ENCODE assay signal across 9 mouse cellular contexts in genomic region chrX:101428785-101429141, GRCm38 (mm10). TPM values are rescaled to one million over a fixed set of nuclear protein-coding genes. Genes with fewer than 3 reads are reported as not detected.
DNase-seq lines count a peak whose midpoint lies in the region; ATAC-seq and TF ChIP-seq lines count a peak whose summit lies in the region.
"Had no signal": no experiment of that assay in that cellular context is flagged by ENCODE, and none has a peak within 500 bp of the region (broad histone marks: within the 10 kb centered on the region; RNA-seq: fewer than 3 reads in every experiment).

No protein-coding gene starts in this region.

- TF ChIP-seq POLR2A in thymus, adult 2 months (IDR thresholded peaks at IDR 0.05; ENCODE audit: control insufficient read depth, extremely low read depth, insufficient read depth, low read length, poor library complexity), result no peak

- no peak for TF ChIP-seq EP300 in heart, postnatal 0 days (IDR thresholded peaks at IDR 0.05; ENCODE audit: low read depth)

- peak overlapping the region; percentile 87 for H3K27ac ChIP-seq in heart, embryonic 11.5 days (ENCODE audit: low read depth, low read length)
- H3K27ac ChIP-seq in thymus, adult 2 months (ENCODE audit: control insufficient read depth, insufficient read depth, low read length), result peak overlapping the region; percentile 96
- H3K27ac ChIP-seq in heart, postnatal 0 days (ENCODE audit: low read depth), result peak overlapping the region; percentile 93

- no peak for TF ChIP-seq CTCF in thymus, adult 2 months (IDR thresholded peaks at IDR 0.05; ENCODE audit: borderline replicate concordance, control insufficient read depth, extremely low read depth, insufficient read depth, low read length, poor library complexity)
- TF ChIP-seq CTCF in heart, postnatal 0 days (IDR thresholded peaks at IDR 0.05; ENCODE audit: low read depth), result no peak

- no peaks in the 10 kb centered on the region for H3K36me3 ChIP-seq in heart, embryonic 11.5 days (ENCODE audit: control insufficient read depth, insufficient read depth, low read length)
- peaks cover 8% of the 10 kb centered on the region; the same call in 1 of the 2 replicates for H3K36me3 ChIP-seq in thymus, adult 2 months (ENCODE audit: control insufficient read depth, insufficient read depth, low read length)
- no peaks in the 10 kb centered on the region for H3K36me3 ChIP-seq in heart, postnatal 0 days (replicated peaks; ENCODE audit: control insufficient read depth, insufficient read depth, low read length)

- no peak for DNase-seq in heart, adult 18-20 months
- DNase-seq in thymus, adult 2 months, result no peak
- no peak for DNase-seq in thymus, postnatal 25 days
- DNase-seq in heart, postnatal 0 days (ENCODE audit: low spot score), result no peak
- no peak for DNase-seq in urinary bladder, postnatal 10 days (ENCODE audit: low spot score)
- no peak for DNase-seq in right cerebral cortex, postnatal 10 days (ENCODE audit: low spot score in 2 of 2)

- no peaks in the 10 kb centered on the region for H3K27me3 ChIP-seq in heart, embryonic 11.5 days (ENCODE audit: control insufficient read depth, insufficient read depth, low read length)
- H3K27me3 ChIP-seq in thymus, adult 2 months (ENCODE audit: control insufficient read depth, insufficient read depth, low read length), result no peaks in the 10 kb centered on the region
- no peaks in the 10 kb centered on the region for H3K27me3 ChIP-seq in heart, postnatal 0 days (ENCODE audit: control insufficient read depth, insufficient read depth, low read length)
- H3K27me3 ChIP-seq: Patski had no signal

- WGBS in heart, embryonic 11.5 days (ENCODE audit: insufficient replicate concordance), result 25% methylated on average over 7 of the region's 7 CpGs
- 16% methylated on average over 7 of the region's 7 CpGs for WGBS in thymus, adult 2 months
- WGBS in heart, postnatal 0 days, result 30% methylated on average over 7 of the region's 7 CpGs

- no peaks in the 10 kb centered on the region for H3K9me3 ChIP-seq in heart, embryonic 11.5 days (replicated peaks; ENCODE audit: control insufficient read depth, low read length)
- no peaks in the 10 kb centered on the region for H3K9me3 ChIP-seq in heart, postnatal 0 days (replicated peaks; ENCODE audit: control insufficient read depth, low read length)

- peak overlapping the region; percentile 70 for H3K9ac ChIP-seq in heart, embryonic 11.5 days (ENCODE audit: low read depth, low read length)
- 0 out of 2 replicates have a peak overlapping the region, but pooled peaks have one; percentile 16 for H3K9ac ChIP-seq in heart, postnatal 0 days (replicated peaks; ENCODE audit: low read depth, low read length)

- peak overlapping the region; percentile 39 for H3K4me3 ChIP-seq in heart, embryonic 11.5 days (ENCODE audit: low read depth, low read length)
- H3K4me3 ChIP-seq in thymus, adult 2 months (ENCODE audit: control insufficient read depth, insufficient read depth, low read length), result no peak overlapping the region
- H3K4me3 ChIP-seq in heart, postnatal 0 days (ENCODE audit: low read depth, low read length), result peak overlapping the region; percentile 72

- no peaks in the 10 kb centered on the region for H3K4me1 ChIP-seq in heart, embryonic 11.5 days (ENCODE audit: control insufficient read depth, insufficient read depth, low read length)
- H3K4me1 ChIP-seq in thymus, adult 2 months (replicated peaks; ENCODE audit: control insufficient read depth, insufficient read depth, low read length), result no peaks in the 10 kb centered on the region; the same call in 1 of the 2 replicates
- H3K4me1 ChIP-seq in heart, postnatal 0 days (ENCODE audit: control insufficient read depth, insufficient read depth), result no peaks in the 10 kb centered on the region

- ATAC-seq in heart, embryonic 11.5 days (replicated peaks; ENCODE audit: insufficient number of reproducible peaks, low FRiP score, low TSS enrichment), result no peak
- ATAC-seq in heart, postnatal 0 days (ENCODE audit: insufficient read depth, low read depth), result no peak
- peak; percentile 24; the same call in 1 of the 2 replicates for ATAC-seq in megakaryocyte-erythroid progenitor cell, adult 5-6 weeks (replicated peaks; ENCODE audit: low FRiP score, low TSS enrichment, poor library complexity, severe bottlenecking)

- peak overlapping the region; percentile 60 for H3K4me2 ChIP-seq in heart, embryonic 11.5 days
- peak overlapping the region; percentile 45 for H3K4me2 ChIP-seq in heart, postnatal 0 days (ENCODE audit: low read depth, low read length)

RNA-seq across cellular contexts. Expression of gene Nono, which starts 0.4 kb away (rescaled TPM):
- polyA plus RNA-seq in heart, embryonic 11.5 days (2014; fragmentation: Nextera tagmentation; extraction: Ambion mirVana), result 271 and 358 TPM in 2 replicates
- 10 to 100 TPM; 58.2 to 60.3 TPM for total RNA-seq in heart, adult 18-20 months (2021)
- 255 and 269 TPM in 2 replicates for polyA plus RNA-seq in thymus, adult 2 months (2012; rRNA removed)
- 163 and 242 TPM in 2 replicates for total RNA-seq in heart, postnatal 0 days (2014; rRNA removed; ENCODE audit: low replicate concordance)
- polyA plus RNA-seq in heart, postnatal 0 days (2015; fragmentation: Nextera tagmentation; extraction: Ambion mirVana), result 120 and 121 TPM in 2 replicates
- 264 and 296 TPM in 2 replicates for total RNA-seq in megakaryocyte-erythroid progenitor cell, adult 5-6 weeks (2014; fragmentation: Nextera tagmentation)
- 572 and 583 TPM in 2 replicates for total RNA-seq in megakaryocyte-erythroid progenitor cell, adult 5-6 weeks (2017)

RNA-seq across cellular contexts. Expression of gene Zmym3, which starts 8.1 kb away (rescaled TPM):
- polyA plus RNA-seq in heart, embryonic 11.5 days (2014; fragmentation: Nextera tagmentation; extraction: Ambion mirVana), result 22.1 and 22.4 TPM in 2 replicates
- 10 to 100 TPM; 13.1 to 15.9 TPM for total RNA-seq in heart, adult 18-20 months (2021)
- polyA plus RNA-seq in thymus, adult 2 months (2012; rRNA removed), result 51.2 and 54.5 TPM in 2 replicates
- total RNA-seq in heart, postnatal 0 days (2014; rRNA removed; ENCODE audit: low replicate concordance), result 38.9 and 41.6 TPM in 2 replicates
- 12.2 and 14.2 TPM in 2 replicates for polyA plus RNA-seq in heart, postnatal 0 days (2015; fragmentation: Nextera tagmentation; extraction: Ambion mirVana)
- total RNA-seq in megakaryocyte-erythroid progenitor cell, adult 5-6 weeks (2014; fragmentation: Nextera tagmentation), result 46.3 and 84.1 TPM in 2 replicates
- 28.7 and 52.7 TPM in 2 replicates for total RNA-seq in megakaryocyte-erythroid progenitor cell, adult 5-6 weeks (2017)

RNA-seq across cellular contexts. Expression of gene Itgb1bp2, which starts 20.1 kb away (rescaled TPM):
- 77.6 and 82.9 TPM in 2 replicates for polyA plus RNA-seq in heart, embryonic 11.5 days (2014; fragmentation: Nextera tagmentation; extraction: Ambion mirVana)
- total RNA-seq in heart, adult 18-20 months (2021), result 100 to 1,000 TPM; 163 to 187 TPM
- 0.87 and 8.2 TPM in 2 replicates for polyA plus RNA-seq in thymus, adult 2 months (2012; rRNA removed)
- total RNA-seq in heart, postnatal 0 days (2014; rRNA removed; ENCODE audit: low replicate concordance), result 170 and 178 TPM in 2 replicates
- 192 and 194 TPM in 2 replicates for polyA plus RNA-seq in heart, postnatal 0 days (2015; fragmentation: Nextera tagmentation; extraction: Ambion mirVana)
- total RNA-seq in megakaryocyte-erythroid progenitor cell, adult 5-6 weeks (2014; fragmentation: Nextera tagmentation), result 5.2 and 7.8 TPM in 2 replicates
- not detected in 2 replicates for total RNA-seq in megakaryocyte-erythroid progenitor cell, adult 5-6 weeks (2017)

RNA-seq across cellular contexts. Expression of gene Gjb1, which starts 52.6 kb away (rescaled TPM):
- polyA plus RNA-seq in heart, embryonic 11.5 days (2014; fragmentation: Nextera tagmentation; extraction: Ambion mirVana), result 0.18 and 0.94 TPM in 2 replicates
- not detected for total RNA-seq in heart, adult 18-20 months (2021)
- 0.20 and 2.5 TPM in 2 replicates for polyA plus RNA-seq in thymus, adult 2 months (2012; rRNA removed)
- not detected in 2 replicates for total RNA-seq in heart, postnatal 0 days (2014; rRNA removed; ENCODE audit: low replicate concordance)
- polyA plus RNA-seq in heart, postnatal 0 days (2015; fragmentation: Nextera tagmentation; extraction: Ambion mirVana), result not detected in 2 replicates
- total RNA-seq in megakaryocyte-erythroid progenitor cell, adult 5-6 weeks (2014; fragmentation: Nextera tagmentation), result not detected in 2 replicates
- total RNA-seq in megakaryocyte-erythroid progenitor cell, adult 5-6 weeks (2017), result not detected in 2 replicates

Comparison
In these comparisons a context has a peak if more than half of its experiments do, and no peak if none do; other contexts are left out.
1. RNA of gene Itgb1bp2, which starts 20.1 kb away (total RNA-seq): 163 to 187 TPM in heart, adult 18-20 months and 170 to 178 TPM in heart, postnatal 0 days; 5.2 to 7.8 TPM in megakaryocyte-erythroid progenitor cell, adult 5-6 weeks; every median in the first group is over 10 times any median in the second.
2. Peak in every context shown above with its lines, with median percentiles within 50 percentile points of each other: H3K27ac ChIP-seq.